Mouse (Mus musculus) stomach, postnatal 0 days (tissue): ENCODE measurements at regions not wholly inside any gene's neighbourhood (a gene's known extent, or its start where the extent isn't known, plus 50 kb on each side); places are given as distances from the start of the nearest gene placed in this dataset.

Experiments
- CTCF ChIP-seq: IDR thresholded peaks from 2 replicates; pipeline ENCODE4 v1.5.1; 2016; ENCODE audit warnings: antibody characterized with exemption, low read depth, mild to moderate bottlenecking, moderate library complexity
- EP300 ChIP-seq: optimal IDR thresholded peaks from 2 replicates; pipeline ENCODE3; 2016; ENCODE audit warnings: antibody characterized with exemption

- TF ChIP-seq CTCF, result no peak
- TF ChIP-seq EP300, result no peak
Measured at GRCm38 (mm10) chr13:84047736-84048135, 174.4 kb upstream of the Tmem161b start.
